Mouse (Mus musculus) adrenal gland, adult 2 months (tissue): ENCODE measurements around the gene Gm16368. TPM values are rescaled to one million over a fixed set of nuclear protein-coding genes. Genes with fewer than 3 reads are reported as not detected.
"Not testable (repeated sequence)": the region's sequence is repeated elsewhere in the genome, so short reads cannot be mapped to it uniquely, and the experiment has no call there.

ENCODE experiments used
- DNase-seq: peaks from one replicate; pipeline ENCODE4 v3.0.0; 2021
- long read RNA-seq: library from polyadenylated mRNA; stranded (forward); transcript quantifications from one replicate; pipeline ENCODE4 v2.0.0, GENCODE M21; 2021
- polyA plus RNA-seq: library from polyadenylated mRNA; depleted of rRNA; stranded (reverse); fragments of >200 nt; gene quantifications from 2 replicates; pipeline ENCODE4 v1.2.3, GENCODE M21; 2012; rRNA removed
- total RNA-seq, 2 experiments: library from RNA; stranded (reverse); gene quantifications; 2 replicates each; pipeline ENCODE4 v1.2.3; 2021

Gm16368 gene
- total RNA-seq (not detected), polyA plus RNA-seq (not detected in 2 replicates)
- long read RNA-seq = 0 reads

DNA sequence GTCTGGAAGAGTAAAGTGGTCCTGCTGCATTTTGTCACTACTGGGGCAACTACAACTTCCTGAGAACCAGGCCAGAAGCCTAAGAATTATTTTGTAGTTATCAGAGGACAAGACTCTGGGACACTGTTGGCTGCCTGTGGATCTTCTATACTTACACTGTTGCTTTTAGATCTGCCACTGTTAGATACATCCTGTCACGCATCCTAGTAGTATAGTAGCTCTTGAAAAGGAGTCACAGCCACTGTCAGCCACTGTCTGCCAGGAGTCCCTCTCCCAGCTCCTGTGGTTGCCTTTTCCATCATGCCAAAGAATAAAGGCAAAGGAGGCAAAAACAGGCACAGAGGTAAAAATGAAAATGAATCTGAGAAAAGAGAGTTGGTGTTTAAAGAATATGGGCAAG is at the start of gene Gm16368:
Gm16368 (plus strand) TSS at position 301 of the 400 bp plus-strand sequence.
- not testable (repeated sequence) for DNase-seq

DNA sequence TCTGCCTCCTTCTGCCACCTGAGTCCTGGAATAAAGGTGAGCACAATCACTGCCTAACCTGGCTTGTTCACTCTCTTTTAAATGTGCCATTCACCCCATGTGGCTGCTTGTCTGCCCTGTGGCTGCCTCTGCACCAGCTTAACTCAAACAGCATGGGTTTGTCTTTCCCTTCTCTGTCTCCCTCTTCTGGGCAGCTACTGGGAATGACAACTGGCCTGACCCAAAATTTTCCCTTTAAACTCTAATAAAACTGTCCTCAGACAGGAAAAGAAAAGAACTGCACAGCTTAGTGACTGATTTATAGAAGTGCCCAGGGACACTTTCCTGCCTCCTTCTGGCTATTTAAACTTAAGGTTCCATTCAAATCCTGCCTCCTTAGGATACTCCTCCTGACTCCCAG is 44.4 kb upstream of the Gm16368 start:
- not testable (repeated sequence) for DNase-seq

DNA sequence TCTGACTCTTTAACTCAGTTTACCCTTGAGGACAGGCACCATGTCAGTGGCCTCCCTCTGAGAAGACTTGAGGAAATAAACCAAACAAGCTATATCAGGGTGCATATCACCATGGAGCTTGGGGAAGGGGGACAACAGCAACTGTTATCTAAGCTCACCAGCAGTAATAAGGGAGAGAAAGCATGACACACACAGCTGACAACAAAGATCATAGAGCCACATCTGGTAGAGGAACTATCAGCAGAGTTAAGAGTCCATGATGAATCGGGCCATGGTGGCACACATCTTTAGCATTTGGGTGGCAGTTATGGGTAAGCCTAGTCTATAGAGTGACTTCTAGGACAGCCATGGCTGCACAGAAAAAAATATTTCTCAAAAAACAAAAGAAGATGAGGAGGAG is 43.8 kb upstream of the Gm16368 start:
- DNase-seq = not testable (repeated sequence)

DNA sequence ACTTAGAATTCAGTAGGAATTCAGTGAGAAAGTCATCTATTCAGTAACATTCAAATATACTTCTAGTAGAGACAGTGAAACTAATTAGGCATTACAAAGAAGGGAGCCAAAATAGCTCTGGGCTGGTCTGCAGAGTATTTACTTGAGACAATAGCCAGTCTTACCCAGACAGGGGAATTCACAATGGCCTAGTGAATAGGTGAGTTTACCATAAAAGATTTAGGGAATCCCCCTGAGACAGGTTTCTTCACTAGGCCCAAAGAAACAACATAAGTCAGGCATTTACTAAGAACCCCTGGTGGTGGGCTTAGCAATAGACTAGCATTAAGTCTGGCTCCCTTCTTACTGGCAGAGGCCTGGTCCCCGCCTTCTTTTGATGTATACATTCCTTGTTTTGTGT is 38.3 kb upstream of the Gm16368 start:
- DNase-seq = not testable (repeated sequence)

Other genes with a start within 250 kb of the Gm16368 start
- gene Gm2001, start 241.4 kb upstream of the Gm16368 start, total RNA-seq = not detected
- gene Gm2001, start 241.4 kb upstream of the Gm16368 start, polyA plus RNA-seq = not detected in 2 replicates
- gene Gm2016, start 209.6 kb upstream of the Gm16368 start, total RNA-seq = not detected
- gene Gm2016, start 209.6 kb upstream of the Gm16368 start, polyA plus RNA-seq = not detected in 2 replicates
- not detected for gene Gm2022, start 188.3 kb upstream of the Gm16368 start, total RNA-seq
- not detected in 2 replicates for gene Gm2022, start 188.3 kb upstream of the Gm16368 start, polyA plus RNA-seq
- not detected for gene Gm2035, start 163.8 kb upstream of the Gm16368 start, total RNA-seq
- gene Gm2035, start 163.8 kb upstream of the Gm16368 start, polyA plus RNA-seq = not detected in 2 replicates
- gene Gm2042, start 129.6 kb upstream of the Gm16368 start, total RNA-seq = not detected
- not detected in 2 replicates for gene Gm2042, start 129.6 kb upstream of the Gm16368 start, polyA plus RNA-seq
- gene Gm2075, start 71.8 kb upstream of the Gm16368 start, total RNA-seq = not detected
- not detected in 2 replicates for gene Gm2075, start 71.8 kb upstream of the Gm16368 start, polyA plus RNA-seq
- not detected for gene Gm6803, start 64.9 kb upstream of the Gm16368 start, total RNA-seq
- gene Gm6803, start 64.9 kb upstream of the Gm16368 start, polyA plus RNA-seq = not detected in 2 replicates
- not detected for gene Gm2056, start 56.7 kb upstream of the Gm16368 start, total RNA-seq
- gene Gm2056, start 56.7 kb upstream of the Gm16368 start, polyA plus RNA-seq = not detected in 2 replicates
- gene Gm10436, start 98.4 kb downstream of the Gm16368 start, total RNA-seq = not detected
- not detected in 2 replicates for gene Gm10436, start 98.4 kb downstream of the Gm16368 start, polyA plus RNA-seq
- not detected for gene Gm8332, start 166.4 kb downstream of the Gm16368 start, total RNA-seq
- gene Gm8332, start 166.4 kb downstream of the Gm16368 start, polyA plus RNA-seq = not detected in 2 replicates
- gene Gm5662, start 190.8 kb downstream of the Gm16368 start, total RNA-seq = not detected
- not detected in 2 replicates for gene Gm5662, start 190.8 kb downstream of the Gm16368 start, polyA plus RNA-seq
- gene Gm5039, start 240.3 kb downstream of the Gm16368 start, total RNA-seq = not detected
- gene Gm5039, start 240.3 kb downstream of the Gm16368 start, polyA plus RNA-seq = not detected in 2 replicates